41 mouse cellular contexts compared by ENCODE assay signal in genomic region chr7:47528762-47529161, GRCm38 (mm10). TPM values are rescaled to one million over a fixed set of nuclear protein-coding genes. Genes with fewer than 3 reads are reported as not detected.
"Had no signal": no experiment of that assay in that cellular context is flagged by ENCODE, and none has a peak within 500 bp of the region (broad histone marks: within the 10 kb centered on the region; RNA-seq: fewer than 3 reads in every experiment).

Gene Mrgpra2b, minus strand, starts transcription at chr7:47528862.

- ATAC-seq: hindbrain, embryonic 16.5 days; inflammation-experienced regulatory T-cells, adult 6 months; intestine, embryonic 15.5 days; intestine, postnatal 0 days; liver, embryonic 12.5 days had no signal

- H3K4me3 ChIP-seq: gastrocnemius, adult 2 months; heart, adult 2 months; heart, embryonic 13.5 days; heart, embryonic 15.5 days; intestine, embryonic 15.5 days; kidney, embryonic 15.5 days; limb, embryonic 13.5 days; limb, embryonic 15.5 days; liver, embryonic 12.5 days had no signal

- H3K27me3 ChIP-seq: heart, embryonic 13.5 days; heart, embryonic 15.5 days; intestine, embryonic 15.5 days; kidney, embryonic 15.5 days; limb, embryonic 13.5 days; limb, embryonic 15.5 days; liver, embryonic 12.5 days had no signal

- H3K36me3 ChIP-seq: heart, embryonic 13.5 days; heart, embryonic 15.5 days; intestine, embryonic 15.5 days; kidney, embryonic 15.5 days; limb, embryonic 13.5 days; limb, embryonic 15.5 days; liver, embryonic 12.5 days had no signal

- DNase-seq: gastrocnemius, adult 2 months; gastrocnemius, postnatal 10 days; gastrocnemius, postnatal 25 days; heart, adult 2 months; heart, postnatal 14 days; heart, postnatal 36 days; kidney, adult 18-20 months; kidney, adult 9 months; kidney, postnatal 14 days; kidney, postnatal 36 days; layer of hippocampus, adult 9-11 months; layer of hippocampus, postnatal 36 days; left cerebral cortex, postnatal 4 days had no signal

- H3K27ac ChIP-seq: gastrocnemius, adult 2 months; heart, adult 2 months; heart, embryonic 13.5 days; heart, embryonic 15.5 days; hindbrain, embryonic 14.5 days; intestine, embryonic 15.5 days; kidney, embryonic 15.5 days; kidney, postnatal 0 days; limb, embryonic 13.5 days; limb, embryonic 15.5 days; liver, embryonic 12.5 days had no signal

- H3K4me2 ChIP-seq: heart, embryonic 11.5 days; heart, embryonic 13.5 days; heart, embryonic 15.5 days; hindbrain, embryonic 14.5 days; intestine, embryonic 15.5 days; kidney, embryonic 15.5 days; limb, embryonic 13.5 days; limb, embryonic 15.5 days; liver, embryonic 12.5 days had no signal

- H3K9me3 ChIP-seq: heart, embryonic 15.5 days; intestine, embryonic 15.5 days had no signal

- H3K4me1 ChIP-seq: heart, embryonic 13.5 days; heart, embryonic 15.5 days; intestine, embryonic 15.5 days; kidney, embryonic 15.5 days; limb, embryonic 13.5 days; limb, embryonic 15.5 days; liver, embryonic 12.5 days had no signal

- H3K9ac ChIP-seq: heart, embryonic 13.5 days; heart, embryonic 15.5 days; hindbrain, embryonic 14.5 days; intestine, embryonic 15.5 days; kidney, embryonic 15.5 days; limb, embryonic 13.5 days; limb, embryonic 15.5 days; liver, embryonic 12.5 days had no signal

RNA-seq across cellular contexts. Expression of gene Mrgpra2b, which starts in this region (rescaled TPM):
- total RNA-seq: gastrocnemius, adult 2 months; gastrocnemius, postnatal 25 days; gastrocnemius, postnatal 4 days; heart, postnatal 14 days; heart, postnatal 36 days; hematopoietic stem cell, adult 5-6 weeks; layer of hippocampus, adult 18-20 months; layer of hippocampus, adult 8-10 months; layer of hippocampus, postnatal 14 days; layer of hippocampus, postnatal 36 days; left cerebral cortex, adult 18-20 months; left cerebral cortex, adult 8-10 months; left cerebral cortex, postnatal 10 days; left cerebral cortex, postnatal 25 days; left cerebral cortex, postnatal 4 days; liver, adult 2 months had no signal
- polyA plus RNA-seq: frontal cortex, adult 2 months; heart, adult 2 months; heart, embryonic 11.5 days; heart, embryonic 13.5 days; heart, postnatal 0 days; hindbrain, embryonic 11.5 days; hindbrain, embryonic 14.5 days; hindbrain, embryonic 16.5 days; inflammation-experienced regulatory T-cells, adult 6 months; intestine, embryonic 15.5 days; intestine, postnatal 0 days; kidney, embryonic 15.5 days; kidney, postnatal 0 days; large intestine, adult 2 months; limb, embryonic 11.5 days; limb, embryonic 13.5 days; limb, embryonic 15.5 days; liver, adult 2 months had no signal
